Mouse (Mus musculus) ES-Bruce4 (cell line): ENCODE results near the gene Zfyve21. TPM values are rescaled to one million over a fixed set of nuclear protein-coding genes. Genes with fewer than 3 reads are reported as not detected.

Experiments
- H3K27ac ChIP-seq: 2 replicates; pipeline ENCODE4 v1.5.1; 2012; ENCODE audit warnings: low read length, inconsistent platforms; ENCODE audit not compliant: insufficient read depth
- H3K27me3 ChIP-seq: 2 replicates; pipeline ENCODE4 v1.6.1; 2012; ENCODE audit warnings: mild to moderate bottlenecking, low read length, inconsistent platforms; ENCODE audit not compliant: control insufficient read depth, poor library complexity, insufficient read depth, severe bottlenecking
- H3K36me3 ChIP-seq: 2 replicates; pipeline ENCODE4 v1.6.1; 2012; ENCODE audit warnings: inconsistent platforms, mild to moderate bottlenecking, low read length, moderate library complexity; ENCODE audit not compliant: control insufficient read depth, poor library complexity, insufficient read depth, severe bottlenecking
- H3K4me1 ChIP-seq: one replicate; pipeline ENCODE4 v1.8.1; 2011; ENCODE audit warnings: low read length; ENCODE audit not compliant: control insufficient read depth, insufficient read depth
- H3K4me3 ChIP-seq: 2 replicates; pipeline ENCODE4 v1.5.1; 2011; ENCODE audit warnings: low read depth, mild to moderate bottlenecking, low read length
- H3K9ac ChIP-seq: 2 replicates; pipeline ENCODE4 v1.6.1; 2012; ENCODE audit warnings: low read depth, mild to moderate bottlenecking, inconsistent platforms; ENCODE audit not compliant: poor library complexity, severe bottlenecking
- H3K9me3 ChIP-seq: replicated peaks from 2 replicates; pipeline ENCODE4 v1.6.1; 2012; ENCODE audit warnings: mild to moderate bottlenecking, low read length, inconsistent platforms; ENCODE audit not compliant: control insufficient read depth, poor library complexity, insufficient read depth, severe bottlenecking
- CTCF ChIP-seq: IDR thresholded peaks from one replicate; pipeline ENCODE4 v1.8.1; 2011; ENCODE audit warnings: low read depth, low read length
- EP300 ChIP-seq: IDR thresholded peaks from 2 replicates; pipeline ENCODE4 v1.6.1; 2011; ENCODE audit warnings: low read depth, low read length; ENCODE audit not compliant: insufficient read depth
- POLR2A ChIP-seq: IDR thresholded peaks from one replicate; pipeline ENCODE4 v1.8.1; 2011; ENCODE audit warnings: low read length; ENCODE audit not compliant: insufficient read depth
- polyA plus RNA-seq: library from polyadenylated mRNA; stranded (reverse); fragments of >200 nt; gene quantifications from 2 replicates; pipeline ENCODE4 v1.2.4, GENCODE M21; 2011; ENCODE audit warnings: low read depth; ENCODE audit not compliant: missing spikeins, insufficient read depth, insufficient read length

The Zfyve21 gene
- polyA plus RNA-seq, 1 experiment: 36.0 TPM

DNA sequence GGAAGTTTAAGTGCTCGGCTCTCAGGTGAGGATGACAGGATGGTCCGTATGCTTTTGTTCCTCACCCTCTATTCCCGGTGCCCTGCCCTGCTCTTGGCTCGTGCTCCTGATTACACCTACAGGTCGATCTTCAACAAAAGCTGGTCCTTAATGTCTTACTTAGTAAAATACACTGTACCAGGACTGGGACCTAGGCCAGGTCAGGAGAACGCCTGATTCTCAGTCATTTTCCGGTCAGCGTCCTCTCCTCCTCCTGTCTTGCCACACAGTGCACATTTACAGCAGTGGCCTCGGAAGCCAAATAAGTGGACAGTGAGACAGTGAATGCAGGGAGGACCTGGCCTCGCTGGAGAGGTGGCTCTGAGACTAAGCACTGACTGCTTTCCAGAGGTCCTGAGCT lies 43.3 kb upstream of the Zfyve21 start:
- no peak overlapping the region for H3K9ac ChIP-seq
- TF ChIP-seq CTCF (no peak), EP300 (no peak), POLR2A (no peak)
- no peaks in the 10 kb centered on the region for H3K27me3 ChIP-seq
- H3K4me3 ChIP-seq: no peak overlapping the region
- H3K27ac ChIP-seq: no peak overlapping the region
- H3K36me3 ChIP-seq: peaks cover 7% of the 10 kb centered on the region; the same call in 1 of the 2 replicates
- peaks cover 2% of the 10 kb centered on the region for H3K4me1 ChIP-seq
- no peaks in the 10 kb centered on the region for H3K9me3 ChIP-seq

DNA sequence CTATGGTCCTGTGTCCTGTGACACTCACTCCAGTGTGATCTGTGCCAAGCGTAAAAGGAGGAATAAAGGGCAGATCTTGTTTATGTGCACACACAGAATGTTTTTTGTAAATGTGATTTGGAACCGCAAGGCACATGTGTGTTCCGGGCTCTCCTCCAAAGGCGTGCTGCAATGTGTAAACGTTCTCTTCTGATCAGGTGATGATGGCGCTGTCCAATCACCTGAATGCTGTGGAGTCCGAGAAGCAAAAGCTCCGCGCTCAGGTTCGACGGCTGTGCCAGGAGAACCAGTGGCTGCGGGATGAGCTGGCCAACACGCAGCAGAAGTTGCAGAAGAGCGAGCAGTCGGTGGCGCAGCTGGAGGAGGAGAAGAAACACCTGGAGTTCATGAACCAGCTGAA lies 39.8 kb upstream of the Zfyve21 start:
- Histone ChIP-seq H3K4me3 (peak overlapping the region; percentile 5; the same call in 1 of the 2 replicates), H3K36me3 (peaks cover 17% of the 10 kb centered on the region), H3K4me1 (no peaks in the 10 kb centered on the region), H3K27me3 (no peaks in the 10 kb centered on the region), H3K9ac (no peak overlapping the region), H3K27ac (no peak overlapping the region), H3K9me3 (no peaks in the 10 kb centered on the region)
- no peak for TF ChIP-seq POLR2A
- no peak for TF ChIP-seq CTCF
- no peak for TF ChIP-seq EP300

DNA sequence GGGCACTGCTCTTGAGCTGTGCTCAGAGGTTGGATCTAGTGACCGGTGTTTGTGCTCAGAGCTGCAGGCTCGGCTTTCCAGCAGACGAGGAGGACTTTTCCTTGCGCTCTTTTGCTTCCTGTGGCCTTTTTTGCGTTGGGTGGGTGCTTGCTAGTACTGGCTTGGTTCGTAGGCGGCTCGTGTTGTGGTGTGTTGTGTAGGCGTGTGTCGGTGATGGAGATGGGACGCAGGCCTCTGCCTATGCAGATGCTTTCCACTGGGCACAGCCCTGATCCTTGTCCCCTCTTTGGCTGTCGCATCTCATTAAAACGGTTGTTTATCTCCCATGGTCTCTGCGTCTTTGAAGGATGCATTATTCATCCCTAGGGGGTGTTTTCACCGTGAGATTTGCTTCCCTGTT lies 39.1 kb upstream of the Zfyve21 start:
- Histone ChIP-seq H3K27ac (no peak overlapping the region), H3K4me3 (no peak overlapping the region), H3K9ac (no peak overlapping the region), H3K9me3 (no peaks in the 10 kb centered on the region), H3K27me3 (no peaks in the 10 kb centered on the region), H3K36me3 (peaks cover 17% of the 10 kb centered on the region), H3K4me1 (no peaks in the 10 kb centered on the region)
- TF ChIP-seq EP300 (no peak), POLR2A (no peak), CTCF (no peak)

DNA sequence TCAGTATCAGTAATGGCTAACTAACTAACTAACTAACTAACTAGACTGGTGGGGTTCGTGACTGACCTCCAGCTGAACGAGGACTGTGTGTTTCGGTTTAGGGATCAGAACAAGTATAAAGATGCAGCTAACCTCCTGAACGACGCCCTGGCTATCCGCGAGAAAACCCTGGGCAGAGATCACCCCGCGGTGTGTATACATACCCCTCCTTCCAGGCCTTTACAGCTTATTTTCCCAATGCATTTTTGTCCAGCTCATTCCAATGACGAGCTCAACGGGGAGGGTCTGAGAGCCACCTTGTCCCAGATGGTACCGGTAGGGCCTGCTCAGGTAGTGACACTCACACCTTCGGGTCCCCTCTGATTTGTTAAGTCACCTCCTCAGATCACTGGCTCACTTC lies 36.1 kb upstream of the Zfyve21 start:
- no peak overlapping the region for H3K4me3 ChIP-seq
- peaks cover 2% of the 10 kb centered on the region for H3K4me1 ChIP-seq
- H3K36me3 ChIP-seq: peaks cover 21% of the 10 kb centered on the region
- H3K27ac ChIP-seq: no peak overlapping the region
- no peak overlapping the region for H3K9ac ChIP-seq
- H3K27me3 ChIP-seq: no peaks in the 10 kb centered on the region
- no peak for TF ChIP-seq CTCF
- TF ChIP-seq POLR2A: no peak
- TF ChIP-seq EP300: no peak
- H3K9me3 ChIP-seq: no peaks in the 10 kb centered on the region

DNA sequence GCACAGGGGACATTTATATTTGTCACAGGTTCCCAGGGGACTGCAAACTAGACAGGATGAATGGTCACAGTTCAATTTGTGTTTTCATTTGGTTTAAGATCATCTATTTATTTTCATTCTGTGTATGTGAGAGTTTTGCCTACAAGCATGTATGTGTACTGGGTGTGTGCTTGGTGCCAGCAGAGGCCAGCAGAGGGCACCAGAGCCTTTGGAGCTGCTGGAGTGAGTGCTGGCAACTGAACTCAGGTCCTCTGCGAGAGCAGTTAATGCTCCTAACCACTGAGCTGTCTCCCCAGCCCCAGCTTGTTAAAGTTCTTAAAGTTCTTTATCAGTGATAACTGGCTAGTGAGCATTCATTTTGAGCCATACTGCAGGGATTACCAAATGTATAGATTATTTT lies 34.4 kb upstream of the Zfyve21 start:
- H3K27me3 ChIP-seq: no peaks in the 10 kb centered on the region
- no peak overlapping the region for H3K4me3 ChIP-seq
- no peaks in the 10 kb centered on the region for H3K9me3 ChIP-seq
- H3K36me3 ChIP-seq: peaks cover 21% of the 10 kb centered on the region
- TF ChIP-seq CTCF (peak; percentile 73), EP300 (no peak), POLR2A (no peak)
- peaks cover 2% of the 10 kb centered on the region for H3K4me1 ChIP-seq
- no peak overlapping the region for H3K27ac ChIP-seq
- no peak overlapping the region for H3K9ac ChIP-seq

DNA sequence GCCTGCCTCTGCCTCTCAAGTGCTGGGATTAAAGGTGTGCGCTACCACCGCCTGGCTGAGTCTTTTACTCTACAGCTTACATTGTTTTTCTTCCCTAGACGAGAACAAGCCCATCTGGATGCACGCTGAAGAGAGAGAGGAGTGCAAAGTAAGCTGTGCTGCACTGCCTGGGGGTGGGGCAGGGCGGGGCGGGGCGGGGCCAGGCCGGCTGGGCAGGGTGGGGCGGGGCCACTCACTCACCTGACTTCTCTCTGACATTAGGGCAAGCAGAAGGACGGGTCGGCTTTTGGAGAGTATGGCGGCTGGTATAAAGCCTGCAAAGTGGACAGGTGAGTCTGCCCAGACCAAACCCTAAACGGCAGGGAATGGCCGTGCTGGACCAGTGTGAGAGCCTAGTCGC lies 28.8 kb upstream of the Zfyve21 start:
- Histone ChIP-seq H3K4me3 (peak overlapping the region; percentile 27; the same call in 1 of the 2 replicates), H3K27ac (no peak overlapping the region), H3K9ac (no peak overlapping the region), H3K36me3 (peaks cover 13% of the 10 kb centered on the region), H3K9me3 (no peaks in the 10 kb centered on the region), H3K27me3 (no peaks in the 10 kb centered on the region), H3K4me1 (peaks cover 4% of the 10 kb centered on the region)
- 0 out of 2 replicates have a peak, but pooled peaks have one; percentile 22 for TF ChIP-seq EP300
- TF ChIP-seq CTCF: no peak

DNA sequence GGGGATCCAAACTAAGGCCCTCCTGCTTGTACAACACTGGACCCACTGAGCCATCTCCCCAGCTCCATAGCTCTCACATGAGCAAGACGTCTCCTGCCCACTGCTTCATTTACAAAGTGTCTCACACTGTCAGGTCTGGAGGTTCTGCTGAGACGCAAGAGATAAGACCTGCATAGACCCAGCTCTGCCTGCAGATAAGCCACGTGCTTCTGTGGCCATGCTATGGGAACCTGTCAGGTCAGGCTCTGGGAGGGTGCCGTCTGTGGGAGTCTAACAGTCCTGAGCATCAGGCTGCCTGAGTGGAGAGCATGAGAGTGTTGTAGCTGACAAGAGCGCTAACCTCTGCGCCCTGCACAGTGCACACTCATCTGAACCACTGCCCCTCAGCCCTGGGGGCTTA lies 27.0 kb upstream of the Zfyve21 start:
- no peaks in the 10 kb centered on the region for H3K9me3 ChIP-seq
- H3K27ac ChIP-seq: no peak overlapping the region
- no peak overlapping the region for H3K9ac ChIP-seq
- H3K4me1 ChIP-seq: peaks cover 4% of the 10 kb centered on the region
- no peak for TF ChIP-seq EP300
- TF ChIP-seq POLR2A: no peak
- TF ChIP-seq CTCF: no peak
- no peaks in the 10 kb centered on the region for H3K27me3 ChIP-seq
- H3K4me3 ChIP-seq: no peak overlapping the region
- peaks cover 6% of the 10 kb centered on the region; the same call in 1 of the 2 replicates for H3K36me3 ChIP-seq
